Mouse (Mus musculus) kidney, embryonic 14.5 days (tissue): ENCODE measurements around the gene Bend4. TPM values are rescaled to one million over a fixed set of nuclear protein-coding genes. Genes with fewer than 3 reads are reported as not detected.

Source experiments
- ATAC-seq: fragments of 200-750 bp; cut with Nextera tagmentation; 2 replicates; pipeline ENCODE4 v1.8.0; 2017; ENCODE audit warnings: moderate number of reproducible peaks, mild to moderate bottlenecking, moderate TSS enrichment, moderate library complexity; ENCODE audit not compliant: low FRiP score, low TSS enrichment
- H3K27ac ChIP-seq: fragments of 300-500 bp; sonication (generic); 2 replicates; pipeline ENCODE4 v1.5.1; 2014; ENCODE audit warnings: low read depth, mild to moderate bottlenecking, low read length, moderate library complexity, mixed read lengths
- H3K27me3 ChIP-seq: fragments of 300-500 bp; sonication (generic); 2 replicates; pipeline ENCODE4 v1.6.1; 2014; ENCODE audit warnings: mild to moderate bottlenecking, low read length; ENCODE audit not compliant: control insufficient read depth, insufficient read depth
- H3K36me3 ChIP-seq: fragments of 300-500 bp; sonication (generic); 2 replicates; pipeline ENCODE4 v1.6.1; 2014; ENCODE audit warnings: low read length, mixed read lengths; ENCODE audit not compliant: control insufficient read depth, insufficient read depth
- H3K4me1 ChIP-seq: fragments of 300-500 bp; sonication (generic); 2 replicates; pipeline ENCODE4 v1.6.1; 2014; ENCODE audit warnings: low read length, mixed read lengths; ENCODE audit not compliant: control insufficient read depth, insufficient read depth
- H3K4me2 ChIP-seq: fragments of 300-500 bp; sonication (generic); replicated peaks from 2 replicates; pipeline ENCODE4 v1.6.1; 2014; ENCODE audit warnings: low read depth, mild to moderate bottlenecking, low read length
- H3K4me3 ChIP-seq: fragments of 300-500 bp; sonication (generic); 2 replicates; pipeline ENCODE4 v1.5.1; 2014; ENCODE audit warnings: mild to moderate bottlenecking, low read length
- H3K9ac ChIP-seq: fragments of 300-500 bp; sonication (generic); 2 replicates; pipeline ENCODE4 v1.6.1; 2014; ENCODE audit warnings: low read depth, mild to moderate bottlenecking, low read length, moderate library complexity
- H3K9me3 ChIP-seq: fragments of 300-500 bp; sonication (generic); 2 replicates; pipeline ENCODE4 v1.6.1; 2016; ENCODE audit warnings: low read length; ENCODE audit not compliant: control insufficient read depth
- WGBS: fragments of 180-500 bp; shearing (Covaris S2); extraction: QIAGEN DNeasy Blood & Tissue Kit; methylation state at CpG from one replicate; pipeline ENCODE4 v1.1.7; 2014; 5-methylcytosine and 5-hydroxymethylcytosine counted together
- polyA plus RNA-seq: library from polyadenylated mRNA; unstranded; fragments of >200 nt; fragmentation: Nextera tagmentation; extraction: Ambion mirVana; gene quantifications from 2 replicates; pipeline ENCODE4 v1.2.1, GENCODE M21; 2014

Gene Bend4
- polyA plus RNA-seq, 1 experiment from 2014 or later: 11.6 TPM

DNA sequence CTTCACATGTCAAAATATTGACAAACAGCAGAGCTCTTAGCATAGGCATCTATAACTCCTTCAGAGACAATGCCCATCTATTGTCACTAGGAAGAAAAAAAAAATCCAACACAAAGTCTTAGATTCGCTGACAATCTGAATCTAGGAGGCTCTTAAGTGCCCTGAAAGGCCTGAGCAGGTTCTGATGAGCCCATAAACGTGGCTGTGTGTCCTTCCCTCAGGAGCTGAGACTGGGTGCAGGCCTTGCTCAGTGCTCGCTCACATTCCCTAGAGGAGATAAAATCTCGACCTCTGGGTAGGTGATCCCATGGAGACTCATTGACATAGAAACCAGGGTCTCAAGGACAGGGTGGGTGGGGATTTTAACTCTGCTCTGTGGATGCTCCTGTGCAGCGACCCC lies 2.1 kb downstream of the Bend4 start:
- WGBS: 15% methylated on average over 5 of the region's 5 CpGs

DNA sequence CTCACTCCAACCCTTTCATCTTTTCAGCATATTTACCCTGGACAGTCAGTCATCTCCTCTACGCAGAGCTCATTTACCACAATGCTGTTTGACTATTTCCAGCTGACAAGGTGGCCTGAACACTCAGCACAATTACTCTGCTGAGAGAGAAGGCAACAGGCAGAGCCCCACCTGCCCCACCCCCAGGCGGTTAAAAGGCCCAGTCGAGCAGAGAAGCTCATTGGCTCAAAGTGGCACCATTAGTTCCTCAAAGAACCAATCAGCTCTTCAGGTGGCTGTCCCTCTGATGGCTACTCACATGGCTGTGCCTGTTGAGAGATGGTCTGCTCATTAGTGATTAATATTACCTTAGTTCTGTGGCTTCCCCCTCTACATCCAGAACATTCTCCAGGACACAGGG lies 3.5 kb downstream of the Bend4 start:
- Histone ChIP-seq H3K4me3 (no peak overlapping the region), H3K9ac (no peak overlapping the region), H3K27ac (no peak overlapping the region), H3K27me3 (peaks cover 6% of the 10 kb centered on the region), H3K4me2 (no peak overlapping the region), H3K4me1 (0 out of 2 replicates have a peak, but pooled peaks cover 9% of the 10 kb centered on the region), H3K9me3 (no peaks in the 10 kb centered on the region), H3K36me3 (no peaks in the 10 kb centered on the region)
- no peak for ATAC-seq
- WGBS: 46% methylated on average over 3 of the region's 3 CpGs

More for the DNA sequence above, 2.1 kb downstream of the Bend4 start:
- Histone ChIP-seq H3K9me3 (no peaks in the 10 kb centered on the region), H3K4me2 (peak overlapping the region; percentile 84), H3K4me3 (peak overlapping the region; percentile 70), H3K9ac (no peak overlapping the region), H3K4me1 (0 out of 2 replicates have a peak, but pooled peaks cover 9% of the 10 kb centered on the region), H3K27ac (no peak overlapping the region), H3K27me3 (peaks cover 6% of the 10 kb centered on the region), H3K36me3 (no peaks in the 10 kb centered on the region)
- no peak for ATAC-seq

DNA sequence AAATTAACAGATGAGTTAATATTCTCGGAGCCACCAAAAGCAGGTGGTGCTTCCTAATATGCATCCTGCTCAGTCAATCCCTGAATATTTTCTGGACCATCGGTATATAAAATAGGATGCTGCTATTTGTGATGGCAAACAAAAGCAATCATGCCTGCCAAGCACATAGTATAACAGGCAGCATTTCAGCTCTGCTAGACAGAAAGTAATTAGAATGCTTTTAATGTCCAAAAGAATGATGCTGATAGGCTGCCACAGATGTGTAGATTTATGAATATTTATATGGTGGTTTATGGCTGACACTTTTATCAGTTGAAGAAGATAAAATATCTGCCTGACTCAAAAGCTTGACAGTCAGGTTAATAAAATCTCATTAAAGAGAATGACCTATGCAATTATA lies 4.1 kb downstream of the Bend4 start:
- no peak overlapping the region for H3K4me3 ChIP-seq
- WGBS: 80% methylated on average over 2 of the region's 2 CpGs

DNA sequence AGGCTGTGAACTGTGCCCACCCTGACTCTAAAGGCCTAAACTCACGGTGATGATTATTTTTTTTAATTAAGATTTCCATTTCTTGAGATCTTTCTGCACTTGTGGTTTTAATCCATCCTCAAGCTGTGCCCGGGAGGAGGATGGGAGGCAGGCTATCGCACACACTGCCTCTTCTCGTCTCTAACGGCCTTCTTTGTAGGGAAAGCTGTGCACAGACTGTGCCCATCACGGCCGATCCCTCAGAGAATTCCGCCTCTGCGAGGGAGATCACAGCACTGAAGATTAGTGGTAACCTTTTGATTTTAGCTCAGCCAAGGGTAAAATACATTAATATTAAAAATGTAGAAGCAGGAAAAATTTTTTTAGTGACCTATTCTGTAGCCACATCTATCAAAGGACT lies 4.8 kb downstream of the Bend4 start:
- Histone ChIP-seq H3K4me3 (no peak overlapping the region), H3K27ac (no peak overlapping the region), H3K4me1 (0 out of 2 replicates have a peak, but pooled peaks cover 9% of the 10 kb centered on the region), H3K9me3 (no peaks in the 10 kb centered on the region), H3K36me3 (no peaks in the 10 kb centered on the region), H3K27me3 (peaks cover 6% of the 10 kb centered on the region), H3K9ac (no peak overlapping the region), H3K4me2 (no peak overlapping the region)
- ATAC-seq: no peak
- WGBS: 66% methylated on average over 9 of the region's 9 CpGs

More for the DNA sequence above, 4.1 kb downstream of the Bend4 start:
- ATAC-seq: no peak
- no peak overlapping the region for H3K27ac ChIP-seq
- H3K9me3 ChIP-seq: no peaks in the 10 kb centered on the region
- H3K9ac ChIP-seq: no peak overlapping the region
- peaks cover 6% of the 10 kb centered on the region for H3K27me3 ChIP-seq
- H3K36me3 ChIP-seq: no peaks in the 10 kb centered on the region
- 0 out of 2 replicates have a peak, but pooled peaks cover 9% of the 10 kb centered on the region for H3K4me1 ChIP-seq
- no peak overlapping the region for H3K4me2 ChIP-seq

DNA sequence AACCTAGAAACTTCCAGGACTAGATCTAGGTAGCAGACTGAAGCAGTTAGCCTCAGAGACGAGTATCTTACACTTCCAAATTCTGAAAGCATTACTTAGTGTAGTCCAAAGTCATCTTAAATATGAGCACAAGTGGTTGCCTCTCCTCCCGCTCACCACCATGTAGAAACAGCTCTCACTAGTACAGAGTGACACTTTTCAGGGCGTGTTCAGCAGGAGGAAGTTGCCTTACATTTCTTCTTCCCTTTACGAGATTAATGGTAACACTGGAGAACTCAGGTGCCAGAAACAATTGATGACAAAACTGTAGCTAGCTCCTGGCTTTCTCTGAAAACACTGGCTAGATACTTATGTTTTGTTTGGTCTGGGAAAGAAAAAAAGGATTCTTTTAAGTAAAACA lies 8.7 kb downstream of the Bend4 start:
- 65% methylated on average over 4 of the region's 4 CpGs for WGBS
- Histone ChIP-seq H3K27ac (no peak overlapping the region), H3K36me3 (peaks cover 8% of the 10 kb centered on the region; the same call in 1 of the 2 replicates), H3K4me2 (no peak overlapping the region), H3K9me3 (no peaks in the 10 kb centered on the region), H3K4me1 (no peaks in the 10 kb centered on the region), H3K4me3 (no peak overlapping the region), H3K9ac (no peak overlapping the region), H3K27me3 (no peaks in the 10 kb centered on the region)
- ATAC-seq: no peak

DNA sequence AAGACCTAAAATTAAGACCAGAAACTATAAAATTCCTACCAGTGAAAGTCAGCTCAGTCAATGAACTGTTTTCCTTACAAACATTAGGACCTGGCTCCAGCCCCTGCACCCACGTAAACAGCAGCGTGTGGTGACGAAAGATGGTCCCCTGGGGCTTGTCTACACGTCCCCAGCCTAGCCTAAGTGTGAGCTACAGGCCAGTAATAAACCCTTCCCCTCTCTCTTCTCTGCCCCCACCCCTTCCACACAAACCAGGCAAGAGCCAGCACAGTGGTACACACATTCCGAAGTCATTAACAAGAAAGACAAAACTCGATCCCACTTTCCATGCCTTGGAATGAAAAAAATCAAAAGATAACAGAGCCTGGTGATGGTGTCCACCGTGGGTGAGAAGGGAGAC lies 16.6 kb downstream of the Bend4 start:
- no peaks in the 10 kb centered on the region for H3K36me3 ChIP-seq
- ATAC-seq: no peak
- no peak overlapping the region for H3K4me3 ChIP-seq
- no peaks in the 10 kb centered on the region for H3K4me1 ChIP-seq
- H3K27ac ChIP-seq: no peak overlapping the region
- H3K9me3 ChIP-seq: no peaks in the 10 kb centered on the region
- WGBS: 56% methylated on average over 7 of the region's 7 CpGs
- H3K9ac ChIP-seq: no peak overlapping the region
- H3K27me3 ChIP-seq: no peaks in the 10 kb centered on the region
- H3K4me2 ChIP-seq: no peak overlapping the region

DNA sequence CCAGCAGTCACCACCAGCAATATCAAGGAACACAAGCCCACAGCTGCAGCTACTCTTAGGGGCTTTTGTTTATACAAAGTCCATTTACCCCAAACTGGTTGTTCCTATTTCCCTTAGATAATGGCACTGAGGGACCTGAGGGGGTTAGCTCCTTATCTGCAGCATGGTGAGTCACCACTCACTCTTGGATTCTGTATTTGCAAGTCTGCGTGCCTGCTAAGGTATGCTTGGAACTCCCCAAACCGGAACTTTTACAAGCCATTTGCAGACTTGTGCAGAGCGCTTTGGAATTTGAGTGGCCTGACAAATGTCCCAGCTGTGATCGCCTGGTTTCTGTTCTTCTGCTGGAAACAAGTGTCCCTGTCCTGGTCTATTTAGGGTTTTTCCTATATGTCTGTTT lies 17.7 kb downstream of the Bend4 start:
- no peak overlapping the region for H3K9ac ChIP-seq
- H3K4me1 ChIP-seq: no peaks in the 10 kb centered on the region
- no peak overlapping the region for H3K4me3 ChIP-seq
- H3K36me3 ChIP-seq: 0 out of 2 replicates have a peak, but pooled peaks cover 2% of the 10 kb centered on the region
- ATAC-seq: no peak
- no peak overlapping the region for H3K4me2 ChIP-seq
- H3K27me3 ChIP-seq: no peaks in the 10 kb centered on the region
- no peak overlapping the region for H3K27ac ChIP-seq
- no peaks in the 10 kb centered on the region for H3K9me3 ChIP-seq
- 56% methylated on average over 4 of the region's 4 CpGs for WGBS

DNA sequence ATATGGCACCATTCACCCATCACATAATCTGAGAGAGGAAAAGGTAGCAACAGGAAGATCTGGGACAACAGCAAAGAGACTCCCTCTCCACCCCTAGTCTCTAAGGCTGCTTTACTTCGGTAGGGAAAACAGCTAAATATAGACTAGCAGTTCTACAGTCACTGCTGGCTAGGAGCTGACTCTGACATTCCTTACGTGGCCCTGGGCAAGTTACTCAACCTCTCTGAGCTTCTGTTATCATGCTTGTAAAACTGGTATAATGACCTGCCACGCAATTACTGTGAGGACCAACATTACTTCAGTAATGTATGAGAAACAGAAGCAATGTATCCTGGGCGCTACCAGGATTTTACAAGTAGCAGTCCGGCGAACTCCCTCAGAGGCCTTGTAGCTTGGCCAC lies 19.7 kb downstream of the Bend4 start:
- H3K4me3 ChIP-seq: no peak overlapping the region
- H3K27me3 ChIP-seq: no peaks in the 10 kb centered on the region
- no peak overlapping the region for H3K9ac ChIP-seq
- 0 out of 2 replicates have a peak, but pooled peaks cover 2% of the 10 kb centered on the region for H3K9me3 ChIP-seq
- H3K27ac ChIP-seq: no peak overlapping the region
- H3K4me2 ChIP-seq: no peak overlapping the region
- no peak for ATAC-seq
- WGBS: 80% methylated on average over 6 of the region's 6 CpGs
- H3K36me3 ChIP-seq: peaks cover 5% of the 10 kb centered on the region; the same call in 1 of the 2 replicates
- H3K4me1 ChIP-seq: 0 out of 2 replicates have a peak, but pooled peaks cover 6% of the 10 kb centered on the region

DNA sequence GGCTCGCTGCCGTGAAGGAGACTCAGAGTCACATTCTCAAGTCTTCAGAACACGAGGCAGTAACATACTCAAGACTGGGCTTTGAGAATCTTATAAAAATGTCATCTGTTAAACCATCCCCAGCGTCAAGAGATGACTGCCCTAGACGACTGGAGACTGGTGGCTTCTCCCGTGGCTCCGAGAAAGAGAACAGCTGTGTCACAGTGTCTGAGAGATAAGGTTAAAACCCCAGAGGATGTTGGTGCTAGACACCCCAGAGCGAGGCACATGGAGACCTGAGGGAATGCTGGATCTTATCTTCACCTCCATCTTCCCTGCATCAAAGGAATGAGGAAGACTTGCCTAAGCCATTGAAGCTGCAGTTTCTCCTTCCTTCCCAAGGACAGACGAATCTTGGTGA lies 23.2 kb downstream of the Bend4 start:
- Histone ChIP-seq H3K9me3 (0 out of 2 replicates have a peak, but pooled peaks cover 2% of the 10 kb centered on the region), H3K4me1 (0 out of 2 replicates have a peak, but pooled peaks cover 14% of the 10 kb centered on the region), H3K9ac (no peak overlapping the region), H3K4me3 (no peak overlapping the region), H3K27me3 (no peaks in the 10 kb centered on the region), H3K27ac (no peak overlapping the region), H3K4me2 (no peak overlapping the region), H3K36me3 (peaks cover 5% of the 10 kb centered on the region; the same call in 1 of the 2 replicates)
- no peak for ATAC-seq
- 67% methylated on average over 9 of the region's 9 CpGs for WGBS
